Mouse (Mus musculus) erythroid progenitor cell, adult 5-6 weeks (primary cell): Measurements from ENCODE around the gene Ndufaf4. TPM values are rescaled to one million over a fixed set of nuclear protein-coding genes. Genes with fewer than 3 reads are reported as not detected.
A peak's percentile ranks its signal among the peaks of the same experiment; 100 is the strongest.
"Not testable (repeated sequence)": the region's sequence is repeated elsewhere in the genome, so short reads cannot be mapped to it uniquely, and the experiment has no call there.

ENCODE experiments used
- ATAC-seq: replicated peaks from 2 replicates; pipeline ENCODE4 v1.8.0; 2016; ENCODE audit warnings: moderate number of reproducible peaks, mild to moderate bottlenecking, moderate TSS enrichment, inconsistent platforms; ENCODE audit not compliant: poor library complexity, low FRiP score, severe bottlenecking
- total RNA-seq, 2 experiments: library from RNA; stranded (forward) in 1 of 2; stranded (reverse) in 1 of 2; fragments of 150-400 nt in 1 of 2; fragments of 186-747, 209-891 nt in 1 of 2; gene quantifications; 2 replicates each; pipeline versions ENCODE4 v1.2.3 to v1.2.4; 2015 to 2017; ENCODE audit warnings: low replicate concordance in 2 of 2

Gene Ndufaf4
- total RNA-seq (2015; ENCODE audit: low replicate concordance): 6.7 and 8.3 TPM in 2 replicates
- 1.4 and 4.4 TPM in 2 replicates for total RNA-seq (2017; ENCODE audit: low replicate concordance)

GRCm38 (mm10) chr4:24897851-24898515 lies at the start of gene Ndufaf4:
Gene Ndufaf4, plus strand, starts transcription at chr4:24898083.
- peak; percentile 95 for ATAC-seq

DNA sequence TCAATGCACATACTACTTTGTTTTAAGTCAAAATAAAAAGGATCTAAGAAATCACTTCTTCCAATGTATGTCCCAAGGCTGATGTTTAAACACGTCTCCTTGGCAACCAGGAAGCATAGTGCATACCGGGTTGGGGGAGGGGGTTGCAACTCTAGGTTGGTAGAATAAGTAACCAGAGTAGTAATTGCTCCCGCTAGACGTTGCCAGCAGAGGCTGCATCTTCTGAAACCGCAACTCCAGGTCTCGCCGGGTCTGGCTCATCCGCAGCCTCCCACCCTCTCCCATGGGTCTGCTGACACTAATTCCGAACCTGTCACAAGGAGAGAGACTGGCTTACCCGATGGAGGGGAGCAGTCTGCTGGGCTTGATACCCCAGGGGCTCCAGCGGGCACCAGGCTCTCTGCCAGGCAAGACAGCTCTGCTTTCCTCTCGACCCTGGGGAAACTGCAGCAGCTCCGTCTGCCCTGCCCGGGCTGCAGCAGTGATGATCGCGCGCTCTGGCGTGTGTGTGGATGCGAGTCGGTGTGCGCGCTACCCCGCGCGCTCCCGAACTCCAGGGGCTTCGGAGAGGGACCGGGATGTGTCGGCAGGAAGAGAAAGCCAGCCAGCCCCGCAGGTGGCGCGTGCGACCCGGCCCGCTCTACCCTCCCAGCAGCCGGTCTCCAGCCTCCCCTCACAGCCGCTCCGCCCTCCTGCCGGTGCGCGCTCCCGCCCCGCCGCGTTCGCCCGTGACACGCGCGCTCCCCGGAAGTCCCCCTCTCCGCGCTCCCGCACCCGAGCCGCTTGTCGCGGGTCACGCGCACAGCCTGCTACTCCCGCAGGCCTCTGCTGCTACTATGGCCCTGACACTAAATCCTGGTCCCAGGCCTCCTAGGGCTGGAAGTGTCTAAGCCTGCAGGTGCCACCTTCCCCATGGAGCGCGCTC lies 47.2 kb upstream of the Ndufaf4 start, which contains the start of gene Klhl32:
Klhl32 (minus strand) TSS at position 724 of the 925 bp plus-strand sequence.
- no peak for ATAC-seq

DNA sequence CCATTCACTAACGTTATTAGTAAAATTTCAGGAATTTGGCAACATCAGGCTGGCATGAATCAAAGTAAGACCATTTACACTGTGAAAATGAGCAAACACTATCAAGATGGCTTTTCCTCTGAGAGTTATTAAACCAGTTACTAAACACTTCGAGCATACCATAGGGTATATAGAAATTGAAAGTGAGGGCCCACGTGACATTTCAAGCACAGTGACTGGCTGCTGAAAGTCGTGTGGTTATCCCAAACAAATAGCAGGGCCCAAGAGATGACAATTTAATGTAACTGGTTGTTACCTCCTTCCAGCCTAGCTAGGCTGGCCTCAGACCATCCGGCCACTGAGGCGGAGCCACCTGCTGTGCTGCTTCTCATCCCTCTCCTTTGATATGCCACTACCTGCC lies 32.2 kb upstream of the Ndufaf4 start:
- ATAC-seq: no peak

DNA sequence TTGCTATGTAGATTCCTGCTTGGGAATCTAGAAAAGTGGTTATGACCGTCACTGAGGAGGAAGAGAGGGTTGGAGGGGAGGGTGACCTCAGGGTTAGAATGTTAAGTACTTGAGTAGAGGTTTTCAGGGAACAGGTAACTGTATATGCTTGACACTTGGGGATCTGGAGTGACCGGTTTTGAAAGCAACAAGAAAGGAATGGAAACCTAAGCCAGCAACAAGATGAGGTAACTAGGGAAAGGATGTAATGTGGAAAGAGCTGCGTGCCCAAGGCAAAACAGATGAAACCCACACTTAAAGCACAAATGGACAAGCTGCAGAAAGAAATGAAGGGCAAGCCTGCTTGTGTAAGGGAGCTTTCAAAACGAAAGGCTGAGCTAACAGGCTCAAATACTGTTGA lies 28.7 kb upstream of the Ndufaf4 start:
- no peak for ATAC-seq

- not testable (repeated sequence) for ATAC-seq
Observed at GRCm38 (mm10) chr4:24889386-24889785, 8.5 kb upstream of the Ndufaf4 start.

GRCm38 (mm10) chr4:24892293-24892692 lies 5.6 kb upstream of the Ndufaf4 start:
- not testable (repeated sequence) for ATAC-seq

GRCm38 (mm10) chr4:24894625-24895024 lies 3.3 kb upstream of the Ndufaf4 start:
- no peak for ATAC-seq

GRCm38 (mm10) chr4:24896829-24897228 lies 1.1 kb upstream of the Ndufaf4 start:
- no peak for ATAC-seq

DNA sequence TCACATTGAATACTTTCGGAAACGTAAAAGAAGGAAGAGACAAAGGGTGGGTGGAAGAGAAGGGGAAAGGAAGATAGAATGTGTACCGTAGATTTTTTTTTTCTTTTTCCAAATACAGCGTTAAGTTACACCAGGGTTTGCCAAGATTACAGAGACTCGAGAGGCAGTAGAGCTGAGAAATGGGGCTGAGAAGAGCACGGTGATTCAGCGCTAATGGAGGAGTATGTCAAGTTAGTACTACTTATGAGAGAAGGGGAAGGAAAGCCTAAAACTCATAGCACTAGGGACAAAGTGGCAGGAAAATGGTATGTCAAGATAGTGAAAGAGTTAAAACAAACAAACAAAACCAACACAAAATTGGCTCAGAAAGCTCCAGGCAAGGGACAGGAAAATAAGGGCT lies 532 bp upstream of the Ndufaf4 start:
- peak; percentile 48 for ATAC-seq

DNA sequence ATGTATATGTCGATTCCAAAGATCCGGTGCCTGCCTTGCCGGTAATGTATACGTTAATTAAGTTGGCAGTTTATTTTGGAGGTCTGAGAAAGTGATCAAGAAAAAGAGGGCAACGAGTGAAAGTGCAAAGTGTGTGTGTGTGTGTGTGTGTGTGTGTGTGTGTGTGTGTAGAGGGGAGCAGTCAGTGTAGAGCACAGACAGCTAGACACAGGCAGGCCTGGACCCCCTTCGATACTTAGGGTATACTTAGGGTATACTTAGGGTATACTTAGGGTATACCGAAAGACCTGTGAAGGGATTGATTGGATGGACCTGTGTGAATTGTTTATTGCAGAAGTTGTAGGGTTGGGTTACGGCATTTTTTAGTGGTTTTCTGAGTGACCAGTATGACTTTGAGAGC lies 753 bp downstream of the Ndufaf4 start:
- ATAC-seq: no peak

- no peak for ATAC-seq
Observed at GRCm38 (mm10) chr4:24899146-24899545, 1.3 kb downstream of the Ndufaf4 start.

GRCm38 (mm10) chr4:24907745-24908144 lies 9.9 kb downstream of the Ndufaf4 start:
- ATAC-seq: no peak

- ATAC-seq: no peak
Observed at GRCm38 (mm10) chr4:24915631-24916030, 17.7 kb downstream of the Ndufaf4 start.

- no peak for ATAC-seq
Observed at GRCm38 (mm10) chr4:24920006-24920577, 22.2 kb downstream of the Ndufaf4 start.

DNA sequence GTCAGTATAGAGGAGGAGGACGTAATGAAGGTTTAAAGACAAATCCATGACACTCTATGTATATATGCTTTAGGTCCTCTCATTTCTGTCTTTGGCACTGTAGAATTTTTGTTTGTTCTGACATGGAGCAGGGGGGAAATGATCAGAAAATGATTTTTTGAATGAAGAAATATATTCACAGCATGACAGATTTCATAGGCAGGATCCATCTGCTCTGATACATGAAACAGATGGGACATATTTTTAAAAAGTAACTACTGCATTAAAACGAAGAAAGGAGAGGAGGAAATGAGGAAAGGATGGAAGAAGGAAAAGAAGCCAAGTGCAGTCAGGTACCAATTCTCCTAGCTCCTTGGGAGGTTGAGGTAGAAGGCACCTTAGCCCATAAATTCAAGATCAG lies 26.8 kb downstream of the Ndufaf4 start:
- ATAC-seq: no peak

- no peak for ATAC-seq
Observed at GRCm38 (mm10) chr4:24928260-24928780, 30.4 kb downstream of the Ndufaf4 start.

GRCm38 (mm10) chr4:24928926-24929325 lies 31.0 kb downstream of the Ndufaf4 start:
- no peak for ATAC-seq

- ATAC-seq: no peak
Observed at GRCm38 (mm10) chr4:24942728-24943424, 45.0 kb downstream of the Ndufaf4 start.
